Mouse (Mus musculus) hindbrain, embryonic 12.5 days (tissue): Measurements from ENCODE around the gene Itprip. TPM values are rescaled to one million over a fixed set of nuclear protein-coding genes. Genes with fewer than 3 reads are reported as not detected.
A peak's percentile ranks its signal among the peaks of the same experiment; 100 is the strongest.

Source experiments
- ATAC-seq: fragments of 200-750 bp; cut with Nextera tagmentation; 2 replicates; pipeline ENCODE4 v1.8.0; 2017; ENCODE audit warnings: moderate TSS enrichment; ENCODE audit not compliant: low FRiP score
- H3K27ac ChIP-seq: fragments of 300-500 bp; sonication (generic); 2 replicates; pipeline ENCODE4 v1.5.1; 2016; ENCODE audit warnings: mild to moderate bottlenecking
- H3K27me3 ChIP-seq: fragments of 300-500 bp; sonication (generic); 2 replicates; pipeline ENCODE4 v1.6.1; 2016; ENCODE audit warnings: mild to moderate bottlenecking
- H3K36me3 ChIP-seq: fragments of 300-500 bp; sonication (generic); 2 replicates; pipeline ENCODE4 v1.6.1; 2016; ENCODE audit warnings: mild to moderate bottlenecking
- H3K4me1 ChIP-seq: fragments of 300-500 bp; sonication (generic); 2 replicates; pipeline ENCODE4 v1.6.1; 2016
- H3K4me2 ChIP-seq: fragments of 300-500 bp; sonication (generic); replicated peaks from 2 replicates; pipeline ENCODE4 v1.6.1; 2016; ENCODE audit warnings: mild to moderate bottlenecking
- H3K4me3 ChIP-seq: fragments of 300-500 bp; sonication (generic); 2 replicates; pipeline ENCODE4 v1.5.1; 2016; ENCODE audit warnings: mild to moderate bottlenecking
- H3K9ac ChIP-seq: fragments of 300-500 bp; sonication (generic); 2 replicates; pipeline ENCODE4 v1.6.1; 2016; ENCODE audit warnings: mild to moderate bottlenecking, moderate library complexity
- H3K9me3 ChIP-seq: fragments of 300-500 bp; sonication (generic); replicated peaks from 2 replicates; pipeline ENCODE4 v1.6.1; 2016; ENCODE audit warnings: mild to moderate bottlenecking
- WGBS: fragments of 180-500 bp; shearing (Covaris S2); methylation state at CpG from one replicate; pipeline ENCODE4 v1.1.7; 2016; 5-methylcytosine and 5-hydroxymethylcytosine counted together
- polyA plus RNA-seq: library from polyadenylated mRNA; unstranded; fragments of >200 nt; fragmentation: Nextera tagmentation; extraction: Ambion mirVana; gene quantifications from 2 replicates; pipeline ENCODE4 v1.2.1, GENCODE M21; 2016

Gene Itprip
- polyA plus RNA-seq, 1 experiment from 2014 or later: 16.1 TPM

DNA sequence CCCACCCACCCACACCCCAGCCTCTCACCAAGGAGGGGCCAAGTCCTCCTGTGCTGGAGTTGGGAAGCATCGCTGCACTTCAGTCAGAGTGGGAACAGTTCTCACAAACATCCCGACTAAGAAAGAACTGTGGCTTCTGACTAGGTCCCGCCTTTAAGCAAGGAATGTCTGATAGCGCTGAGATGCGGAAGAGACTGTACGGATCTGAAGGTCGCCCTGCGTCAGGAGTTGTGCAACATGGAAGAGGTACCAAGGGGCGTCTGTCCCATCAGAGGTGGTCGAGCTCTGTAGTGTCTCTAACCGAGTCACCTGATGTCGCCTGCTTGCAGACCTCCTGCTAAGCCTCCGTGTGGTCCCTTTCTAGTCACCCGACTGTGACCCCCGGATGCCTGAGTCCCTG, 42.8 kb downstream of the Itprip start:
- Histone ChIP-seq H3K4me1 (peaks cover 4% of the 10 kb centered on the region; the same call in 1 of the 2 replicates), H3K9me3 (no peaks in the 10 kb centered on the region), H3K9ac (no peak overlapping the region), H3K27me3 (no peaks in the 10 kb centered on the region), H3K36me3 (no peaks in the 10 kb centered on the region), H3K4me3 (no peak overlapping the region), H3K4me2 (no peak overlapping the region), H3K27ac (no peak overlapping the region)
- WGBS: 76% methylated on average over 15 of the region's 15 CpGs
- no peak for ATAC-seq

DNA sequence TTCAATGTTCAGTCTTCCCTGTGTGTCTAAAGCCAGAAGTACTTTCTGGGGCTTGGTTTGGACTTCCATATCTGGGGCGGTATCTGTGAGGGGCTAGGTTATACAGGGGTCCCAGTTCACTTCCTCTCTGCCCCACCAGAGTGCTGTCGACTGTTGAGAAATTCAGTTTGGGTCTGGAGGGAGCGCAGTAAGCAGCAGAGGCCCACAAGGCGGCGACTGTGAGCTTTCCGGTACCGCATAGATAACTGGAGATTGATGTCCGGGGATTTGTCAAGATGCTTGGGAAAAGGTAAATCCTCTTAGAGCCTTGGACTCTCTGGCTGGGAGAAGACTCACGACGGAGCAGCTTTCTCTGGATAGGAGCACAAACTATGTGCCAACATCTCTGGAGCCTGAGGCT, 47.6 kb downstream of the Itprip start:
- no peaks in the 10 kb centered on the region for H3K36me3 ChIP-seq
- no peak overlapping the region for H3K27ac ChIP-seq
- no peak overlapping the region for H3K4me3 ChIP-seq
- H3K27me3 ChIP-seq: peaks cover 3% of the 10 kb centered on the region; the same call in 1 of the 2 replicates
- H3K9ac ChIP-seq: no peak overlapping the region
- WGBS: 27% methylated on average over 10 of the region's 10 CpGs
- H3K4me1 ChIP-seq: no peaks in the 10 kb centered on the region
- H3K4me2 ChIP-seq: no peak overlapping the region
- H3K9me3 ChIP-seq: no peaks in the 10 kb centered on the region
- ATAC-seq: no peak

DNA sequence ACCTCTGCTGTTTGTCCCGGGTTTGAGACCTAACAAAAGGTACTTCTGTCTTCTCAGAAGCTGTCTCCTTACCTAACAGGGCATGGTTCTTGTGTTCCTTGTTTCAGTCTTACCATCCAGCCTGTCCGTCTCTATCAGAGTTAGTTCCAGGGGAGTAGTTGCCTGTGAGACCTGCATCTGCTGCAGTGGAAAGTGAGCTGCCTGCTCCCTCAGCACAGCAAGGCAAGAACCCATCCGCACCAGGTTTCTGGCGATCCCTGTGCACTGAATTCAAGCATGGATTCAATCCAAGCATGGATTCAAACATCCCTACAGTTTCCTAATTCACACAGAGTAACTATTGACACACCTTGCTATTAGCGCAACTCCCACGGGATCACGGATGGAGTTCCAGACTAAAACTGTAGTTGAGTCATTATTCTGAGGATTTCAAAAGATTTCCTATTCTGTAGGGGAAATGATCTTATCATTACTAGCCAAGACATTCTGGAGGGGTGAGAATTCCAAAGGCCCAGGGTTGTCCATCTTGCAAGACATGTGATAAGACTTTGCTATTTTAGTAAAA, 48.9 kb downstream of the Itprip start:
- 81% methylated on average over 7 of the region's 7 CpGs for WGBS
- H3K9ac ChIP-seq: no peak overlapping the region

DNA sequence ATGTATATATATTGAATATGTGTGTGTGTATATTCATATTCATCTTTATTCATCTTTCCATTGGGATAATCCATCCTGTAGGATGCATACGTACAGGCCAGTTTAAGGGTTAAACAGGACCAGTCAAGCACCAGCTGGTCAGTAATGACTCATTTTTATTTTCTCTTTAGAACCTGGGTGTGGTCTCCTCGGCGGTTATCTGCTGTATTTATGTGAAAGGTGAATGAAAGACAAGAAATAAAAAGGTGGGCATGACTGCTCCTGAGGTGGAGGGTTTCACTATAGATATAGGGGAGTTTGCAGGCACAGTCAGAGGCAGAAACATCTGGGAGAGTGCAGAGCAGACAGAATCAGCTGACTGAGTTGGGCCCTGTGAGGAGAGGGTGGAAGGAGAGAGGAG, 49.6 kb downstream of the Itprip start:
- 75% methylated on average over 3 of the region's 3 CpGs for WGBS
- no peak for ATAC-seq
- H3K27ac ChIP-seq: no peak overlapping the region
- peaks cover 3% of the 10 kb centered on the region; the same call in 1 of the 2 replicates for H3K27me3 ChIP-seq
- peaks cover 5% of the 10 kb centered on the region for H3K4me1 ChIP-seq
- H3K4me3 ChIP-seq: no peak overlapping the region
- H3K4me2 ChIP-seq: no peak overlapping the region
- no peaks in the 10 kb centered on the region for H3K36me3 ChIP-seq
- H3K9me3 ChIP-seq: no peaks in the 10 kb centered on the region
- no peak overlapping the region for H3K9ac ChIP-seq

More for the DNA sequence above, 48.9 kb downstream of the Itprip start:
- ATAC-seq: no peak
- Histone ChIP-seq H3K9me3 (no peaks in the 10 kb centered on the region), H3K4me2 (no peak overlapping the region), H3K4me1 (no peaks in the 10 kb centered on the region), H3K27ac (no peak overlapping the region), H3K4me3 (no peak overlapping the region), H3K36me3 (no peaks in the 10 kb centered on the region), H3K27me3 (peaks cover 3% of the 10 kb centered on the region; the same call in 1 of the 2 replicates)

DNA sequence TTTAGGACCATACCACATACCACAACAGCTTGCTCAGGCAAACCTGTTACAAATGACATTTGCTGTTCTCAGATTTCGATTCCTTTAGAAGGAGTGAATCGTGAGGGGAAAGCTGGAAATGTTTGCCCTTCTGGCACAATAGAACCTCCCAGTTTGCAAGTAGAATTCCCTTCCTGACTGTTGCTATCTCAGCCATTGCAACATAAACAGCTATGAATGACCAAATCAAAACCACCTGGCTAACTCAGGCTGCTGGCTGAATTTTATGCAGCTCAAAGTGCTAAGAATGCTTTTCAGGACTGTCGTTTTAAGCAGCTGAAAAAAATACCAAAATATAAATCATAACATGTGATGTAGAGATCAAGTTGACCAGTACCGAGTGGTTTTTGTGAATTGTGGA, 50.1 kb downstream of the Itprip start:
- H3K27me3 ChIP-seq: peaks cover 3% of the 10 kb centered on the region; the same call in 1 of the 2 replicates
- 68% methylated on average over 4 of the region's 4 CpGs for WGBS
- peaks cover 5% of the 10 kb centered on the region for H3K4me1 ChIP-seq
- H3K9ac ChIP-seq: no peak overlapping the region
- H3K27ac ChIP-seq: no peak overlapping the region
- H3K36me3 ChIP-seq: 0 out of 2 replicates have a peak, but pooled peaks cover 4% of the 10 kb centered on the region
- no peak overlapping the region for H3K4me3 ChIP-seq
- ATAC-seq: no peak
- H3K9me3 ChIP-seq: no peaks in the 10 kb centered on the region
- H3K4me2 ChIP-seq: no peak overlapping the region

DNA sequence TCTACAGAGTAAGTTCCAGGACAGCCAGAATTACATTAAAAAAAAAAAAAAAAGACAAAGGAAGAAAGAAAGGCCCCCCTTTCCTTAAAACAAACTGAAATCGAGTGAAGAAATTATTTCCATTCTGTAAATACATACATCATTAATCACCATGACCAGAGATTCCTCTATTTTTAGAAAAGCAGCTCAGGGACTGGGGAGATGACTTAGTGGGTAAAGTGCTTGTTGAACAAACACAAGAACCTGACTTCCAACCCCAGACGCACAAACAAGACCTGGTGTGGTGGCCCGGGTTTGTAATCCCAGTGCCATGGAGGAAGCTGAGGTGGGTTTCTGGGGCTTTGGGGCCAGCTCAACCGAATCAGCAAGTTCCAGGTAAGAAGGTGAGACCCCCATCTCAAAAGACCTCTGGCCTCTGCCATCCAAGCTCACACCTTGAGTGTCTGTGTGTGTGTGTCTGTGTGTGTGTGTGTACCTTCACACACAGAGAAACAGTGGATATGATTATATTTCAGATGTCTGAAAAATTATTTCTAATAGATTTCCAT, 51.4 kb downstream of the Itprip start:
- H3K27ac ChIP-seq: no peak overlapping the region
- no peak for ATAC-seq
- 76% methylated on average over 4 of the region's 4 CpGs for WGBS
- no peak overlapping the region for H3K4me2 ChIP-seq
- H3K4me3 ChIP-seq: no peak overlapping the region
- H3K36me3 ChIP-seq: 0 out of 2 replicates have a peak, but pooled peaks cover 6% of the 10 kb centered on the region
- H3K27me3 ChIP-seq: peaks cover 3% of the 10 kb centered on the region; the same call in 1 of the 2 replicates
- H3K9me3 ChIP-seq: no peaks in the 10 kb centered on the region
- H3K9ac ChIP-seq: no peak overlapping the region
- peaks cover 5% of the 10 kb centered on the region for H3K4me1 ChIP-seq

DNA sequence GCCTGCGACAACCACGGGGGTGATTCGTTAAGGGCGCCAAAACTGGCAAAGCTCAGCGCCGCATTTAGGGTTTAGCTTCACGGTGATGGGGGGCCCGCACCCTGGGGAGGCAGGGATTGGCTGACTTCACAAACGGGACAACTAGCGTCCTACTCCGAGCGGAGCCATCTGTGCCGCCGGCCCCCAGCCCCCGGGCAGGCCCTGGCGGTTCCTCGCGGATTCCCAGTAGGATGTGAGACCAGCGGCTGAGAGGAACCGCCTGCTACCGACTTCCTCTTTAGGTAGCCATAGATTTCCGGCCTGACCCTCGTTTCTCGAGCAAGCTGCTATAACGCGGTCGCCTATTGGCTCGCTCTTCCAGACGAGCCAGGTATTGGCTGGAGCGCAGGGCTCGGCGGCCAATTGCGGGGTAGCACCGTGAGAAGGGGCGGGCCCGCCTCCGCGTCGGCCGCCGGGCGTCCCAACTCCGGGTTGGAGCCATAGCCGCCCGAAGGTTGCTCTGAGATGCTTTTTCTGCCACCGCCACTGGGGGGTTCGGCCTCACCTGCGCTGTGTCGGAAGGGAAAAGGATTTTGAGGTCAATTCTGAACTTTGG, 53.6 kb downstream of the Itprip start, which contains the start of gene Gsto2:
Gsto2 (plus strand) TSS at position 182 of the 595 bp plus-strand sequence.
- ATAC-seq: peak; percentile 100
- Histone ChIP-seq H3K4me3 (peak within 1 kb of the TSS; percentile 68), H3K27me3 (peaks cover 3% of the 10 kb centered on the region; the same call in 1 of the 2 replicates), H3K9me3 (no peaks in the 10 kb centered on the region), H3K9ac (peak within 1 kb of the TSS; percentile 82), H3K4me1 (peaks cover 5% of the 10 kb centered on the region), H3K36me3 (0 out of 2 replicates have a peak, but pooled peaks cover 6% of the 10 kb centered on the region), H3K4me2 (peak within 1 kb of the TSS; percentile 76), H3K27ac (peak within 1 kb of the TSS; percentile 88)
- 1% methylated on average over 49 of the region's 49 CpGs for WGBS

DNA sequence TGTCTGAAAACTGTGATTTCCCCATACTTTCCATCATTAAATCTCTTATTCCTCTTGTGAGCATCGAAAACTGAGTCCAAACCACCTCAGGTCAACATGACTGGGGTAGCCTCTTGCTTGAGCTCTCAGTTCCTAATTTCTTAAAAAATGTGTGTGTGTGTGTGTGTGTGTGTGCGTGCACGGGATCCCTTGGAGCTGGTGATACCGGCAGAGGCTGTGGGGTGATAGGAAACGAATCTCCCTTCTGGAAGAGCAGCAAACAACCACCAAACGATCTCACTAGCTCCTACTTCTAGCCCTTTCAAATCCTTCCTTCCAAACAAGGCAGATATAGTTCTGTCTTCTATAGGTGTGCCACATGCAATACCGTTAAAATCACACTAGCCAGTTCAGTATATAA, 54.4 kb downstream of the Itprip start:
- peaks cover under 1% of the 10 kb centered on the region; the same call in 1 of the 2 replicates for H3K27me3 ChIP-seq
- no peak overlapping the region for H3K27ac ChIP-seq
- 84% methylated on average over 7 of the region's 7 CpGs for WGBS
- no peak for ATAC-seq
- H3K4me3 ChIP-seq: peak overlapping the region; percentile 68
- 0 out of 2 replicates have a peak, but pooled peaks cover 6% of the 10 kb centered on the region for H3K36me3 ChIP-seq
- peak overlapping the region; percentile 76 for H3K4me2 ChIP-seq
- no peaks in the 10 kb centered on the region for H3K9me3 ChIP-seq
- H3K4me1 ChIP-seq: peaks cover 5% of the 10 kb centered on the region
- peak overlapping the region; percentile 82 for H3K9ac ChIP-seq

DNA sequence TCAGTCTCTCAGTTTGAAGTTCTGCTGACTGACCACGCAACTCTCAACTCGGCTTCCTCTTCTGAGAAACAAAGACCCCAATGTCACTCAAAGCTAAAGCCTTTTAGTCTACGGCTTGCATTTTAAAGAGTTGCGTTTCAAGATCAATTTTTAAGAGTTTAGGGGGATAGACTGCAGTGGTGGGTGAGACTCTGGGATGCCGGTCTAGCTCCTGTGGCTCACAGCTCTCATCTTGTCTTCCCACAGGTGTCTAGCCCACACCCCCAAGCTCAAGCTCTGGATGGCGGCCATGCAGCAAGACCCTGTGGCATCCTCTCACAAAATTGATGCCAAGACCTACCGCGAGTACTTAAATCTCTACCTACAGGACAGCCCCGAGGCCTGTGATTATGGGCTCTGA, 55.0 kb downstream of the Itprip start:
- Histone ChIP-seq H3K4me1 (peaks cover 5% of the 10 kb centered on the region), H3K9me3 (no peaks in the 10 kb centered on the region), H3K4me2 (no peak overlapping the region), H3K27ac (no peak overlapping the region), H3K4me3 (no peak overlapping the region), H3K36me3 (0 out of 2 replicates have a peak, but pooled peaks cover 6% of the 10 kb centered on the region), H3K9ac (no peak overlapping the region), H3K27me3 (no peaks in the 10 kb centered on the region)
- ATAC-seq: no peak
- WGBS: 97% methylated on average over 9 of the region's 9 CpGs

DNA sequence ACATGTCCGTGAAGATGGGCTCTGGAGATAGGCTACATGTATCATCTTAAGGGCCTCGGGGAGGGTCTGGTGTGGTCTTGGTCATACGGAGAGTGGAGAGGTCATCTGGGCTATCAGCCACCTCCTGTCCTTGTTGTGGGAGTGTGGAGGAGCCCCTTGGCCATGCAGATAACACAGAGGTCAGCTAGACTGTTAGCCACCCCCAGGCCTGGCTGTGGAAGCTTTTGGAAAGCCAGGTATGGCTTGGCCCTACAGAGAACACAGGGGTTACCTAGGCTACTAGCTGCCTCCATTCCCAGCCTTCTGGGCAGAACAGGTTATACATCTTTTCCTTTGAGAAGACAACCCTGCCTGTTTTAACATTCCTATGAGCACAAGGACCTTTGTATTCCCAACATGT, 56.5 kb downstream of the Itprip start:
- Histone ChIP-seq H3K9me3 (no peaks in the 10 kb centered on the region), H3K4me3 (no peak overlapping the region), H3K36me3 (0 out of 2 replicates have a peak, but pooled peaks cover 6% of the 10 kb centered on the region), H3K27me3 (no peaks in the 10 kb centered on the region), H3K9ac (no peak overlapping the region), H3K4me1 (peaks cover 7% of the 10 kb centered on the region), H3K27ac (no peak overlapping the region), H3K4me2 (no peak overlapping the region)
- ATAC-seq: no peak
- 95% methylated on average over 3 of the region's 3 CpGs for WGBS

DNA sequence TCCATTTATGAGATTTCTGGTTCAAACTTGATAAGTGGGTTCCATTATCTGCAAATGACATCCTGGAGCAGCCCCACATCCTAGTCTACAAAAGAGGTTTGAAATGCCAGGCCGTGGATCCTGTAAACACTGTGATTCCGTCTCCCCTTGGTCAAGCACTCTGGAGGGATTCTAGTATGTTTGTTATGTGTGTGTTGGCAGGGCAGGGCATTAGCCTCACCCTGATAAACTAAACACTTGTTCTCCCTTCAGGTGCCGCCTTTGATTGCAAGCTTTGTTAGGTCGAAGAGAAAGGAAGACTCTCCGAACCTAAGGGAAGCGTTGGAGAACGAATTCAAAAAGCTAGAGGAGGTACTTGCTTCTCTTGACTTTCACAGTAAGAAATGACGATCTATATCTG, 59.9 kb downstream of the Itprip start:
- Histone ChIP-seq H3K4me1 (peaks cover 14% of the 10 kb centered on the region), H3K4me2 (no peak overlapping the region), H3K4me3 (no peak overlapping the region), H3K9ac (no peak overlapping the region), H3K27ac (no peak overlapping the region), H3K27me3 (no peaks in the 10 kb centered on the region), H3K36me3 (0 out of 2 replicates have a peak, but pooled peaks cover 5% of the 10 kb centered on the region), H3K9me3 (no peaks in the 10 kb centered on the region)
- WGBS: 94% methylated on average over 8 of the region's 8 CpGs
- ATAC-seq: no peak

DNA sequence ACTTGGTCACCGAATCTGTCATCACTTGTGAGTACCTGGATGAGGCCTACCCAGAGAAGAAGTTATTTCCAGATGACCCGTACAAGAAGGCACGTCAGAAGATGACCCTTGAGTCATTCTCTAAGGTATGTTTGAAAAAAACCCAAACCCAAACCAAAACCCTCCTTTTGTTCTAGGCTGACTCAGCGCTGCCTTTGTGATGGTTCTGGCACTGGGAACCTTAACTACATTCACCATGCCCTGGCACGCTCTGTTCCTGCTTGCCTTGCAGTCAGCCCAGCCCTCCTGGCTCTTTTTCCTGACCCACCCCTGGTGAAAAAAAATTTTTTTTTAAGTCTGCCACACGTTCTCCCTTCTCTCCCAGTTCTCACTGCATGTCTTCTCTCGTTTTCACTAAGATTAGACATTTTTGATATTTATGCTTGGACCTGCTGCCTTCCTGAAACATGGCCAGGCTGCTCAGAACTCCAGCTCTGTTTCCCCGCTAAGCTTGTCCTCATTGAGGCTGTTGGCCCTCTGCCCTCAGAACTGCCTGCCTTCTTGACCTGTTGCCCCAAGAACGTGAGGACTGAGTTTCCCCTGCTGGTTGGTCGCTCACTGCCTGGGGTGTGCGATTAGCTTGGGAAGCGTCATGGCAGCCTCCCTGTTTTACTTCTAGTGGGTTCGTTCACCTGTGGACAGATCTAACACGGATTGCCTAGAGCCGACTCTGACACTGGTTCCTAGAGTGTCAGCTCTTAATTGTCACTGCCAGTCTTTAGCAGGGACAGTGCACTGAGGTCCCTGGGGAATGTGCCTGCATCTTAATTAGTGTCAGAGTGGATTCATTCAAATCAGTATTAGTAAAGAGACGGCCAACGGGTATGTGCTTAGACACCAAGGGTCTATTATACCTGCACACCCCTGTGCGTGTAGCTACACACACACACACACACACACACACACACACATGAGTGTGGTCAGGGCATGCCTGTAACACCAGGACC, 60.8 kb downstream of the Itprip start:
- Histone ChIP-seq H3K36me3 (no peaks in the 10 kb centered on the region), H3K27me3 (no peaks in the 10 kb centered on the region), H3K4me1 (peaks cover 14% of the 10 kb centered on the region), H3K9ac (no peak overlapping the region), H3K4me2 (no peak overlapping the region), H3K4me3 (no peak overlapping the region), H3K27ac (no peak overlapping the region), H3K9me3 (no peaks in the 10 kb centered on the region)
- WGBS: 79% methylated on average over 18 of the region's 18 CpGs
- ATAC-seq: no peak
